Mouse (Mus musculus): ENCODE data around the gene Tnni3. TPM values are rescaled to one million over a fixed set of nuclear protein-coding genes. Genes with fewer than 3 reads are reported as not detected.

The Tnni3 gene
- polyA plus RNA-seq (2021; fragmentation: Nextera tagmentation): 0.43 TPM in 1 of 2 replicates, not detected in the other
- long read RNA-seq, experiment 1, partial matches to known transcripts: 0 of 1 reads
- long read RNA-seq, experiment 1, other reads (novel, unspliced or antisense): 0 of 1 reads
- long read RNA-seq, experiment 2, partial matches to known transcripts: 0 of 1 reads
- long read RNA-seq, experiment 2, other reads (novel, unspliced or antisense): 1 of 1 reads

DNA sequence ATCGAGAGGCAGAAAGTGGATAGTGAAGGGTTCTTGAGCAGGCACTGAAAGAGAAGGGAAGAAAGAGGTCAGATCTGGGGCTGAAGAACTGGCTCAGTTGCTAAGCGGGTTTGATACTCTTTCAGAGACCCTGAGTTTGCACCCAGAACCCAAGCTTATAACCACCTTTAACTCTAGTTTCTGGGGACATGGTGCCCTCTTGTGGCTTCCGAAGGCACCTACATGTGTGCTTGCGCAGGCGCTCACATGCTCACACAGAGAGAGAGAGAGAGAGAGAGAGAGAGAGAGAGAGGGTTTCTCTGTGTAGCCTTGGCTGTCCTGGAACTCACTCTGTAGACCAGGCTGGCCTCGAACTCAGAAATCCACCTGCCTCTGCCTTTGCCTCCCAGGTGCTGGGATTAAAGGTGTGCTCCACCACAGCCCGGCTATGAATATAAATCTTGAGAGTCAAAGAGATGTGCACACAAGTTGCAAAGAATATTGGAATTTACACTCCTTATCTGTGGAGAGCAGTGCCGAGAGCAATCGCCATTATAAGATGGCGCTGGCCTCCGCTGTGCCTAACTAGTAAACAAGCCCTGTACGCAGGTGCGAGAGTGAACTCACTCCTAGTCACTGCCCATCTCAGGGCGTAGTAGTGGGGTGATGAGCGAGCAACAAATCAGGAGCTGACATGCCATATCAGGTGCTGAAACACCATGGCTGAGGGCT lies at the start of gene Tnni3:
TSS of gene Tnni3 (minus strand) at position 18 of the 711 bp plus-strand sequence.

DNA sequence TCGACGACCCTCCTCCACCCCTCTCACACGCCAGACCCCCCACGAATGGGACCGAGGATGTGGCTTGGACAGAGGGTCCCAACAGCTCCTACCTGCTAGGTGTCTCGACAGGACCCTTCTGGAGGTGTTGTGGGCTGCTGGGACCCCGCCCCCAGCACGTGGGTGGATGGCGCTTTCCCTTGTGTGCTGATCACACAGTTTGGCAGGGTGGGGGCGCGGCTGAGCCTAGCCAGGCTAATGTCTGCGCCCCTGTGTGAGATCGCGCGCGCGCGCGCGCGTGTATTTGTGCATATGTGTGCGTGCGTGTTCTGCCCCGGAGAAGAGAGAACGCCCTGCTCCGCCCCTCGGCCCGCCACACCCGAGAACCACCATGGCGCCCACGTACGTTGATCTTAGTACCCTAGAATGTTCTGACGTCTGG lies 23.2 kb upstream of the Tnni3 start, which contains the start of gene Syt5:
TSS of gene Syt5 (minus strand) at position 321 of the 421 bp plus-strand sequence.

DNA sequence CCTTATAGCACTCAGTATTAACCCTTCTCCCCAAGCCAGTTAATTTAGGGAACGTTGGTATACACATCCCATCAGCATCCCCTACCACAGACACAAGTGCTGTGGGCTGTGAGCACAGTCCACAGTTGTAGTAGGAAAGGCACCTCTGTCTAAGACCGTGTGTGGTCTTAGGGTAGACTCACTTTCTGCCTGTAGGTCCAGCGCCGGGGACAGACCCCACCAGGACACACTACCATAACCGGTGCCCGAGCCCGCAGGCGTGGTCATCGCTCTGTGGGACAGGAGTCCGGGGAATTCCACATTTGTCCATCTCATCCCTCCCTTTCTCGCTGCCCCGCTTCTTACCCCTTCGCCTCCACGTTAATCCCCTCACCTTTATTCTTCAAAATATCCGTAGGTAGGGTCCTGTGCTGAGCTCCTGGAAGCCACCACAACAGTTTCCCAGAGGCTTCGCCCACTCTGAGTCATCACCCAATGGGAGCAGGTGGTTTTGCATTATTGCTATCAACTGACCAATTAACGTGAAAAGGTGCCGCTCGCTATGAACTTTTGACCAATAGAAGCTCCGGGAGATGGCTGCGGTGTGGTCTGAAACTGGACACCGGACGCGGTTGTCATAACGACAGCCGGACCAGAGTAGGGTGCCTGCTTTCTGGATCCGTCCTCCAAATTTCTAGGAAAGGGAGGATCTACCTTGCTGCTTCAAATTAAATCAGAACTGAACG lies 8.1 kb upstream of the Tnni3 start, which contains the start of gene Dnaaf3:
TSS of gene Dnaaf3 (minus strand) at position 449 of the 725 bp plus-strand sequence.

DNA sequence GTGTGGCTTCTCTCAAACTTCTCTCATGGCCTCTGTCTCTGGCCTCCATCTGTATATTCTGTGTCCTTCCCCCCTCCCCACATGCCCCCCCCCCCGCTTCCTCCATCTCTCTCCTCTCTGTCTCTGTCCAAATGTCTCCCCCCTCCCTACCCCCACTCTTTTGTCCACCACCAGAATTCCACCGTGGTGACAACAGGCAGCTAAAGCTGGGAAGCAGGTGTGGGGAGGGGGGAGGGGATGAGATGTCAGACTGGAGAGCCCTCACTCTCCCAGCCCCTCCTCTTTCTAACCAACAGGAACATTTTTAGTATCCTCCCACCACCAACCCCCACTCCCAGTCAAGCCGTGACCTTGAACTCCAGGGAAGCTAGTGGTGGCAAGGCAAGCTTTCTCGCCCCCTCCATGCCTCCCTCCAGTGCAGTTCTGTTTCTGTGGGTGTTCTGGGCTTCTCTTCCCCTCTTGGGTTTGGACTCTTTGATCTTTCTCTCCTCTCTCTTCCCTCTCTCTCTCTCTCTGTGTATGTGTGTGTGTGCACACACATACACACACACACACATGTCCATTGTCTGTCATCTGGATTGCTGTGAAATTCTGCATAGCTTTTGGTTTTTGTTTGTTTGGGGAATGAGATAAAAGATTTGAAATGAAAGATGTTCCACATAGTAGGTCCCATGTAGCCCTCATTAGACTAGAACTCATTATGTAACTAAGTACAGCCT lies 7.5 kb downstream of the Tnni3 start, which contains the start of gene Tnnt1:
TSS of gene Tnnt1 (minus strand) at position 51 of the 719 bp plus-strand sequence.

DNA sequence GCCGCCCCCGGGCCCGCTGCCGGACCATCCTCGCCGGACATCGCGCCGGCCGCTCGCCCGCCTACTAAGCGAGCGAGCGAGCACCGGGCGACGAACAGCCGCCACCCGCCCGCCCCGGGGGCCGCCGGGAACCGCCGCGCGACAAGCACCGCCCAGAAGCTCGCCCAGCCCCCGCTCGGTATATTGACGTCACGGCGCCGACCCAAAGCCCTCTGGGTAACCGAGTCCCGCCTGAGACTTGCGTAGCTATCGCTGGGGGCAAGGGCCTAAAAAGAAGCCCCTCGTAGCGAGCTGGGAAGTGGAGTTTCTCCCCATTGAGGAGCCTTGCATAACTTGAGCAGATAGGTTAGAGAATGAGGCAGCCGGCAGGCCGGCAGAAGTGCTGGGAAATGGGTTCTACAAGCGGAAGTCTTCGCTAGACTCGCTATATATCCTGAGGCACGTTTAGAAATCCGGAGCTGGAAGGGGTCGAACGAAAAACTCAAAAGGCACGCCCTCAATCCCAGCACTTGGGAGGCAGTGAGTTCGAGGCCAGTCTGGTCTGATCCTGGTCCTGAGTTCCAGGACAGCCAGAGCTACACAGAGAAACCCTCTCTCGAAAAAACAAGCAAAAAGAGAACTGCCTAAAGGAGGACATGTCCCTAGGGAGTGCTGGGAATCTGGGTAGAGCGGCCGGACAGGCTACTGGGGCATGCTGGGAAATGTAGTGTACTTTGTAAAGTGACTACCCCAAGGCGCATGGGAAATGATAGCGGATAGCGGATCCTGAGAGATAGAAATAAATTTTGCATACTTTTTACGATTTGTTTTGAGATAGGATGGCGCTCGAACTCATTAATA lies 22.3 kb downstream of the Tnni3 start, which contains the start of gene Ppp1r12c:
TSS of gene Ppp1r12c (minus strand) at position 123 of the 840 bp plus-strand sequence.

Other genes with a start within 250 kb of the Tnni3 start
- gene Ncr1, start 186.5 kb downstream of the Tnni3 start, polyA plus RNA-seq (2021; fragmentation: Nextera tagmentation): not detected in 2 replicates
- gene Gp6, start 126.5 kb downstream of the Tnni3 start, polyA plus RNA-seq (2021; fragmentation: Nextera tagmentation): not detected in 2 replicates
- 24.3 and 35.4 TPM in 2 replicates for gene Rdh13, start 78.6 kb downstream of the Tnni3 start, polyA plus RNA-seq (2021; fragmentation: Nextera tagmentation)
- 2.8 and 4.0 TPM in 2 replicates for gene Eps8l1, start 63.6 kb downstream of the Tnni3 start, polyA plus RNA-seq (2021; fragmentation: Nextera tagmentation)
- 18.1 and 20.2 TPM in 2 replicates for gene Ppp1r12c, start 22.5 kb downstream of the Tnni3 start, polyA plus RNA-seq (2021; fragmentation: Nextera tagmentation)
- gene Tnnt1, start 7.8 kb downstream of the Tnni3 start, polyA plus RNA-seq (2021; fragmentation: Nextera tagmentation): 7.3 and 8.6 TPM in 2 replicates
- 0.09 and 0.18 TPM in 2 replicates for gene Dnaaf3, start 8.2 kb upstream of the Tnni3 start, polyA plus RNA-seq (2021; fragmentation: Nextera tagmentation)
- 300 and 304 TPM in 2 replicates for gene Syt5, start 23.3 kb upstream of the Tnni3 start, polyA plus RNA-seq (2021; fragmentation: Nextera tagmentation)
- gene Ptprh, start 79.8 kb upstream of the Tnni3 start, polyA plus RNA-seq (2021; fragmentation: Nextera tagmentation): 0.26 and 0.45 TPM in 2 replicates
- gene Tmem86b, start 107.2 kb upstream of the Tnni3 start, polyA plus RNA-seq (2021; fragmentation: Nextera tagmentation): 0.40 TPM in 2 replicates
- 4.6 and 8.6 TPM in 2 replicates for gene Ppp6r1, start 134.8 kb upstream of the Tnni3 start, polyA plus RNA-seq (2021; fragmentation: Nextera tagmentation)
- 128 and 156 TPM in 2 replicates for gene Hspbp1, start 160.8 kb upstream of the Tnni3 start, polyA plus RNA-seq (2021; fragmentation: Nextera tagmentation)
- gene Brsk1, start 166.4 kb upstream of the Tnni3 start, polyA plus RNA-seq (2021; fragmentation: Nextera tagmentation): 5.6 and 6.8 TPM in 2 replicates
- gene Tmem150b, start 201.0 kb upstream of the Tnni3 start, polyA plus RNA-seq (2021; fragmentation: Nextera tagmentation): 0.25 TPM in 1 of 2 replicates, not detected in the other
- gene Kmt5c, start 215.9 kb upstream of the Tnni3 start, polyA plus RNA-seq (2021; fragmentation: Nextera tagmentation): 4.4 and 5.7 TPM in 2 replicates
- gene Cox6b2, start 228.9 kb upstream of the Tnni3 start, polyA plus RNA-seq (2021; fragmentation: Nextera tagmentation): 14.4 and 16.7 TPM in 2 replicates
- gene Fam71e2, start 247.1 kb upstream of the Tnni3 start, polyA plus RNA-seq (2021; fragmentation: Nextera tagmentation): not detected in 2 replicates